Mouse (Mus musculus) CD4-positive, CD25-positive, alpha-beta regulatory T cell, adult 4 months (primary cell): ENCODE measurements around the gene Cntnap3. TPM values are rescaled to one million over a fixed set of nuclear protein-coding genes. Genes with fewer than 3 reads are reported as not detected.
"Not testable (repeated sequence)": the region's sequence is repeated elsewhere in the genome, so short reads cannot be mapped to it uniquely, and the experiment has no call there.

Experiments
- ATAC-seq: one replicate; pipeline ENCODE4 v1.8.0; 2017
- polyA plus RNA-seq, 2 experiments: library from polyadenylated mRNA; unstranded; fragments of 100-300 nt; shearing (Covaris generic); gene quantifications; one replicate each; pipeline ENCODE4 v1.2.1; 2017

Gene Cntnap3
- polyA plus RNA-seq, result not detected

GRCm38 (mm10) chr13:64903585-64904208, at the start of gene Cntnap3:
Gene Cntnap3 (minus strand): TSS chr13:64903955.
- no peak for ATAC-seq

DNA sequence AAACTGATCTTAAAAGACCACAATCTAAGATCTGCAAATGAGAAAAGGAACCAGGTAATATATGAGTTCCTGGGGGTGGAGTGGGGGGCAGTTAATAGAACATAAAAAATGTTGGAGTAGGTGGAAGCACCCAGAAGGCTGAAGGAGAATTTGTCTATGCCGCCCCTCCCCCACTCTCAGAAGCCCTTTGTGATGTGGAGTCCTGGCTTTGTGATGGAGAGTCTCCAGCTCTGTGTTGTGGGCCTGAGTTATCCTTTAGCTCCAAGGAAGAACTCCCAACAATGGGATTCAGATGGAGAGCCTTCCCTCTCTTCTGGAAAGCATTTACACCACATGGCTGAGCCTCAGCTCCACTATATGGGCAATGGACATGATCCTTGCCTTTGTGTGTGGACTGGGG, 13.4 kb upstream of the Cntnap3 start, which contains the start of gene Spata31:
Gene Spata31, plus strand, starts transcription at position 216 of the 400 bp plus-strand sequence.
- ATAC-seq, result no peak

DNA sequence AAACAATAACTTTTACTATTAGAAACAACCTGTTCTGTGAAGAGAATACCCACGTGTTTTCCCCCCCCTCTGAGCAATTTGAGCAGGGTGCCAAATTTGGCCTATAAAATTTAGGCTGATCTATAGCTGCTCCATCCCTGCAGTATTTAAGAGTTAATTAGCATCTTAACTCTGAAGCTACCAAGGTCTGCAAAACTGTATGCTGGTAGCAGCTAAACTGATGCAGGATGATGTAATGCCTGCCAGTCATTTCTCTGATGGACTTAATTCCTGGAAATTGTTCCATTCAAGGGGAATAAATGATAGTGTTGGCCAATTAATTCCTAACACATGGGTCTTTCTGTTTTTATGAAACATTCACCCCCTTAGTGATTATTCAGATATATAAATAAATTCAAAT, 623 bp downstream of the Cntnap3 start:
- ATAC-seq, result no peak

GRCm38 (mm10) chr13:64865397-64865796, 38.4 kb downstream of the Cntnap3 start:
- no peak for ATAC-seq

DNA sequence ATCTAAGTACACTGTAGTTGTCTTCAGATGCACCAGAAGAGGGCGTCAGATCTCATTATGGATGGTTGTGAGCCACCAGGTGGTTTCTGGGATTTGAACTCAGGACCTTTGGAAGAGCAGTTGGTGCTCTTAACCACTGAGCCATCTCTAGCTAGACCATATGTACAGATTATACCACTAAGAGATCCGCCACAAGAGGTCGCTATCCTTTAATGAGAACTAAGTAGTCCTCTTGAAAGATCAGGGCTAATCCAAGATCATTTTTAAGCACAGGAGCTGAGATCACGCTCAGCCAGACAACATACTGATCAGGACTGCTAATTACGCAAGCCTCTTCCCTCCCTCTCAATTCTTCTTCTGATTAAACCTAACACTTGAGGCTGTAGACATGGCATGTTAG, 78.9 kb downstream of the Cntnap3 start:
- not testable (repeated sequence) for ATAC-seq

GRCm38 (mm10) chr13:64745383-64745782, 158.4 kb downstream of the Cntnap3 start:
- ATAC-seq, result no peak

GRCm38 (mm10) chr13:64732244-64732643, 171.5 kb downstream of the Cntnap3 start:
- no peak for ATAC-seq

DNA sequence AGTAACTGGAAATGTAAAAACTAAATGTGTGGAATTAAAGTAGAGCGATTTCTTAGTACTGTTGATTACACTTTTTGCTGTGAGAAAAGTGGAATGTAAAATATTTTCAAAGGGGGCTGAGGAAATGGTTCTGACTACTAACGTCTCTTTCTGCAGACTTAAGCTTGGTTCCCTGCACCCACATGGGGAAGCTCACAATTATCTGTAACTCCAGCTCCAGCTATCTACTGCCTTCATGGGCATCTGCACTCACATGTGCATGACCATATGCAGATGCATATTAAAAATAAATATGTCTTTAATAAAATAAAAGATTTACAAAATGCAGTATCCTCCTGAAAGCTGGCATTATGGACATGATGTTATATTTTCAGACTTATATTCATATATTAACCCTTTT, 187.0 kb downstream of the Cntnap3 start:
- ATAC-seq, result no peak

- no peak for ATAC-seq
Measured at GRCm38 (mm10) chr13:64692463-64692862, 211.3 kb downstream of the Cntnap3 start.

Other genes with a start within 250 kb of the Cntnap3 start
- not detected for gene Spata31, start 13.5 kb upstream of the Cntnap3 start, polyA plus RNA-seq
- gene Spata31d1c, start 129.1 kb upstream of the Cntnap3 start, polyA plus RNA-seq, result not detected
- not detected for gene Prss47, start 148.8 kb upstream of the Cntnap3 start, polyA plus RNA-seq
- 10 to 100 TPM; 10.1 to 16.5 TPM for gene Mfsd14b, start 209.0 kb upstream of the Cntnap3 start, polyA plus RNA-seq
- not detected for gene Olfr465-ps1, start 234.1 kb upstream of the Cntnap3 start, polyA plus RNA-seq
- under 1 TPM in 1 of 2 experiments, not detected in 1; 0.08 TPM for gene Olfr466, start 246.3 kb upstream of the Cntnap3 start, polyA plus RNA-seq